Mouse (Mus musculus) layer of hippocampus, postnatal 14 days (tissue): Measurements from ENCODE around the gene 4930470P17Rik. TPM values are rescaled to one million over a fixed set of nuclear protein-coding genes. Genes with fewer than 3 reads are reported as not detected.
A peak's percentile ranks its signal among the peaks of the same experiment; 100 is the strongest.

Experiments
- DNase-seq, 2 experiments: peaks; one replicate each; pipeline ENCODE4 v3.0.0; 2021 to 2022; ENCODE audit warnings: low spot score in 2 of 2, mixed read lengths in 1 of 2
- total RNA-seq, 2 experiments: library from RNA; stranded (reverse); gene quantifications; 2 replicates each; pipeline ENCODE4 v1.2.3; 2021

Gene 4930470P17Rik
- total RNA-seq, 2 experiments from 2014 or later = not detected

- DNase-seq = no peak
Observed at GRCm38 (mm10) chr2:170579551-170579950, 22.3 kb downstream of the 4930470P17Rik start.

- no peak for DNase-seq
Observed at GRCm38 (mm10) chr2:170578588-170578987, 23.2 kb downstream of the 4930470P17Rik start.

- no peak for DNase-seq
Observed at GRCm38 (mm10) chr2:170577502-170577901, 24.3 kb downstream of the 4930470P17Rik start.

GRCm38 (mm10) chr2:170576077-170576476 is 25.7 kb downstream of the 4930470P17Rik start:
- DNase-seq = no peak

- no peak for DNase-seq
Observed at GRCm38 (mm10) chr2:170564995-170565394, 36.8 kb downstream of the 4930470P17Rik start.

GRCm38 (mm10) chr2:170563956-170564855 is 37.6 kb downstream of the 4930470P17Rik start:
- DNase-seq = no peak

GRCm38 (mm10) chr2:170552088-170552487 is 49.7 kb downstream of the 4930470P17Rik start:
- no peak for DNase-seq

- DNase-seq = peak; percentile 7 to 31
Observed at GRCm38 (mm10) chr2:170550240-170550639, 51.6 kb downstream of the 4930470P17Rik start.

- DNase-seq = no peak
Observed at GRCm38 (mm10) chr2:170549146-170549545, 52.7 kb downstream of the 4930470P17Rik start.

GRCm38 (mm10) chr2:170548046-170548445 is 53.8 kb downstream of the 4930470P17Rik start:
- no peak for DNase-seq

GRCm38 (mm10) chr2:170547526-170547925 is 54.3 kb downstream of the 4930470P17Rik start:
- DNase-seq = no peak

GRCm38 (mm10) chr2:170545745-170546144 is 56.1 kb downstream of the 4930470P17Rik start:
- no peak for DNase-seq

GRCm38 (mm10) chr2:170544950-170545349 is 56.9 kb downstream of the 4930470P17Rik start:
- no peak for DNase-seq

- no peak for DNase-seq
Observed at GRCm38 (mm10) chr2:170544159-170544558, 57.7 kb downstream of the 4930470P17Rik start.

- no peak for DNase-seq
Observed at GRCm38 (mm10) chr2:170543625-170544024, 58.2 kb downstream of the 4930470P17Rik start.

GRCm38 (mm10) chr2:170539211-170539610 is 62.6 kb downstream of the 4930470P17Rik start:
- DNase-seq = peak; percentile 6 to 24

GRCm38 (mm10) chr2:170535841-170536240 is 66.0 kb downstream of the 4930470P17Rik start:
- no peak for DNase-seq

- DNase-seq = no peak
Observed at GRCm38 (mm10) chr2:170534803-170535174, 67.0 kb downstream of the 4930470P17Rik start.

- DNase-seq = no peak
Observed at GRCm38 (mm10) chr2:170534116-170534802, 67.6 kb downstream of the 4930470P17Rik start.

- DNase-seq = no peak
Observed at GRCm38 (mm10) chr2:170530256-170530655, 71.6 kb downstream of the 4930470P17Rik start.

- no peak for DNase-seq
Observed at GRCm38 (mm10) chr2:170529766-170530165, 72.1 kb downstream of the 4930470P17Rik start.
